Mouse (Mus musculus): ENCODE data around the gene Krt13. TPM values are rescaled to one million over a fixed set of nuclear protein-coding genes. Genes with fewer than 3 reads are reported as not detected.

Krt13 gene
- polyA plus RNA-seq, 1 experiment from 2014 or later = 0.37 TPM

DNA sequence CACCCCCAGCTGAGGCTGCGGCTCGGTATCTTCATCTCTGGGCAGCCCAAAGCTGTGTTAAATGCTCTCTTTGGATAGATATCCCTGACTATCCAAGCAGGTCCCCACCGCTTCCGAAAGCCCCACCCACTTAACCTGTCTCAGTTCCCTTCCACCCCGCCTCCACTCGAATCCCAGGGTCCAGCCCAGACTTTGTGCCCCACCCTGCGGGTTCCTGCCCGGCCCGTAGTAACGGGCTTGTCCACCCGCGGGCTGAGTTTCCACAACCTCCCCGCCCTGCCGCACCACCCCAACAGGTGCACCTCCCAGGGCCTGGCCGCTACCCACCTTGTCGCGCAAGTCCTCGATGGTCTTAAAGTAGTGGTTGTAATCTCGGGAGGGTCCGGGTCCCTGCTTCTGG is 23.7 kb upstream of the Krt13 start:
- ATAC-seq (ENCODE audit: low FRiP score) = no peak
- Histone ChIP-seq H3K27me3 (replicated peaks) (peaks cover 34% of the 10 kb centered on the region), H3K9me3 (replicated peaks) (no peaks in the 10 kb centered on the region), H3K27ac (replicated peaks) (no peak overlapping the region), H3K4me3 (replicated peaks) (peak overlapping the region; percentile 30), H3K36me3 (no peaks in the 10 kb centered on the region), H3K9ac (replicated peaks) (no peak overlapping the region), H3K4me2 (peak overlapping the region; percentile 55), H3K4me1 (peaks cover 12% of the 10 kb centered on the region)
- WGBS = 2% methylated on average over 20 of the region's 20 CpGs

GRCm38 (mm10) chr11:100140966-100141365 is 19.6 kb upstream of the Krt13 start:
- Histone ChIP-seq H3K4me1 (peaks cover 18% of the 10 kb centered on the region), H3K27ac (replicated peaks) (no peak overlapping the region), H3K9ac (replicated peaks) (no peak overlapping the region), H3K27me3 (replicated peaks) (peaks cover 23% of the 10 kb centered on the region), H3K4me2 (no peak overlapping the region), H3K9me3 (replicated peaks) (no peaks in the 10 kb centered on the region), H3K36me3 (no peaks in the 10 kb centered on the region), H3K4me3 (replicated peaks) (no peak overlapping the region)
- ATAC-seq (ENCODE audit: low FRiP score) = no peak
- WGBS = 79% methylated on average over 21 of the region's 21 CpGs

- ATAC-seq (ENCODE audit: low FRiP score) = no peak
Measured at GRCm38 (mm10) chr11:100139391-100139790, 18.0 kb upstream of the Krt13 start.

DNA sequence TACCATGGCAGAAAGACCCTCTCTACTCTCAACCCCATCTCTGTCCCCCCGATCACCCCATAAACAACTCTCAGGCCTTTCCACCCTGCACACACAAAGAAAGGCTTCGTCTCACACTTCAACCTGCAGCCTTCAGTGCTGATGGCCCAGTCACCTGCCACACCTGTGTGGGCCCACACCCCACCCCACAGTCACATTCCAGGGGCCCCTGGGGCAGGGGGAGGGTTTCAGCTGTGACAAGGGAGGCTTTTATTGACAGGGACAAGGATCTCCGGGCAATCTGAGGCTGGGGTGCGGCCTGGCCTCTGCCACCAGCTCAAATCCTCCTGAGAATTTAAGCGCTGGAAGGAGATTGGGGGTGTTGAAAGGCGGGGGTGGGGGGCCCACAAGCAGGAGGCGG is 17.4 kb upstream of the Krt13 start:
- WGBS = 50% methylated on average over 7 of the region's 7 CpGs
- no peaks in the 10 kb centered on the region for H3K36me3 ChIP-seq
- no peak overlapping the region for H3K4me2 ChIP-seq
- no peak for ATAC-seq (ENCODE audit: low FRiP score)
- peaks cover 7% of the 10 kb centered on the region for H3K4me1 ChIP-seq
- no peaks in the 10 kb centered on the region for H3K9me3 ChIP-seq (replicated peaks)
- H3K27ac ChIP-seq (replicated peaks) = no peak overlapping the region
- H3K27me3 ChIP-seq (replicated peaks) = peaks cover 1% of the 10 kb centered on the region
- no peak overlapping the region for H3K9ac ChIP-seq (replicated peaks)
- no peak overlapping the region for H3K4me3 ChIP-seq (replicated peaks)

More at GRCm38 (mm10) chr11:100139391-100139790, 18.0 kb upstream of the Krt13 start:
- H3K27me3 ChIP-seq (replicated peaks) = peaks cover 7% of the 10 kb centered on the region
- H3K4me1 ChIP-seq = peaks cover 7% of the 10 kb centered on the region
- no peak overlapping the region for H3K4me3 ChIP-seq (replicated peaks)
- no peak overlapping the region for H3K9ac ChIP-seq (replicated peaks)
- WGBS = 85% methylated on average over 2 of the region's 2 CpGs
- H3K9me3 ChIP-seq (replicated peaks) = no peaks in the 10 kb centered on the region
- no peaks in the 10 kb centered on the region for H3K36me3 ChIP-seq
- no peak overlapping the region for H3K4me2 ChIP-seq
- no peak overlapping the region for H3K27ac ChIP-seq (replicated peaks)

GRCm38 (mm10) chr11:100137693-100138092 is 16.3 kb upstream of the Krt13 start:
- H3K9ac ChIP-seq (replicated peaks) = no peak overlapping the region
- no peak for ATAC-seq (ENCODE audit: low FRiP score)
- no peak overlapping the region for H3K27ac ChIP-seq (replicated peaks)
- H3K36me3 ChIP-seq = no peaks in the 10 kb centered on the region
- 23% methylated on average over 5 of the region's 5 CpGs for WGBS
- no peak overlapping the region for H3K4me3 ChIP-seq (replicated peaks)
- no peaks in the 10 kb centered on the region for H3K27me3 ChIP-seq (replicated peaks)
- H3K4me2 ChIP-seq = no peak overlapping the region
- peaks cover 7% of the 10 kb centered on the region for H3K4me1 ChIP-seq
- no peaks in the 10 kb centered on the region for H3K9me3 ChIP-seq (replicated peaks)

- no peaks in the 10 kb centered on the region for H3K9me3 ChIP-seq (replicated peaks)
- no peak overlapping the region for H3K4me3 ChIP-seq (replicated peaks)
- peaks cover 7% of the 10 kb centered on the region for H3K4me1 ChIP-seq
- no peak overlapping the region for H3K9ac ChIP-seq (replicated peaks)
- 40% methylated on average over 5 of the region's 5 CpGs for WGBS
- no peaks in the 10 kb centered on the region for H3K36me3 ChIP-seq
- no peak overlapping the region for H3K27ac ChIP-seq (replicated peaks)
- H3K4me2 ChIP-seq = no peak overlapping the region
- H3K27me3 ChIP-seq (replicated peaks) = no peaks in the 10 kb centered on the region
- no peak for ATAC-seq (ENCODE audit: low FRiP score)
Measured at GRCm38 (mm10) chr11:100136559-100136958, 15.2 kb upstream of the Krt13 start.

- no peaks in the 10 kb centered on the region for H3K27me3 ChIP-seq (replicated peaks)
- H3K4me2 ChIP-seq = no peak within 1 kb of the TSS
- H3K9me3 ChIP-seq (replicated peaks) = no peaks in the 10 kb centered on the region
- H3K36me3 ChIP-seq = no peaks in the 10 kb centered on the region
- H3K4me1 ChIP-seq = peaks cover 7% of the 10 kb centered on the region
- 72% methylated on average over 7 of the region's 7 CpGs for WGBS
- ATAC-seq (ENCODE audit: low FRiP score) = no peak
- no peak within 1 kb of the TSS for H3K27ac ChIP-seq (replicated peaks)
- H3K9ac ChIP-seq (replicated peaks) = no peak within 1 kb of the TSS
- no peak within 1 kb of the TSS for H3K4me3 ChIP-seq (replicated peaks)
Measured at GRCm38 (mm10) chr11:100135731-100136130, 14.4 kb upstream of the Krt13 start, which contains the start of gene Krt15. TSS of gene Krt15 (minus strand) at chr11:100135928.

GRCm38 (mm10) chr11:100124901-100125300 is 3.5 kb upstream of the Krt13 start:
- no peaks in the 10 kb centered on the region for H3K27me3 ChIP-seq (replicated peaks)
- no peaks in the 10 kb centered on the region for H3K36me3 ChIP-seq
- no peak overlapping the region for H3K27ac ChIP-seq (replicated peaks)
- H3K9ac ChIP-seq (replicated peaks) = no peak overlapping the region
- H3K4me1 ChIP-seq = no peaks in the 10 kb centered on the region
- H3K9me3 ChIP-seq (replicated peaks) = no peaks in the 10 kb centered on the region
- no peak overlapping the region for H3K4me2 ChIP-seq
- WGBS = 77% methylated on average over 7 of the region's 7 CpGs
- H3K4me3 ChIP-seq (replicated peaks) = no peak overlapping the region
- no peak for ATAC-seq (ENCODE audit: low FRiP score)

GRCm38 (mm10) chr11:100120331-100120730 is 1.0 kb downstream of the Krt13 start:
- H3K4me3 ChIP-seq (replicated peaks) = no peak overlapping the region
- no peaks in the 10 kb centered on the region for H3K27me3 ChIP-seq (replicated peaks)
- no peaks in the 10 kb centered on the region for H3K36me3 ChIP-seq
- H3K27ac ChIP-seq (replicated peaks) = no peak overlapping the region
- H3K9me3 ChIP-seq (replicated peaks) = no peaks in the 10 kb centered on the region
- 90% methylated on average over 5 of the region's 5 CpGs for WGBS
- H3K9ac ChIP-seq (replicated peaks) = no peak overlapping the region
- ATAC-seq (ENCODE audit: low FRiP score) = no peak
- no peak overlapping the region for H3K4me2 ChIP-seq
- no peaks in the 10 kb centered on the region for H3K4me1 ChIP-seq

DNA sequence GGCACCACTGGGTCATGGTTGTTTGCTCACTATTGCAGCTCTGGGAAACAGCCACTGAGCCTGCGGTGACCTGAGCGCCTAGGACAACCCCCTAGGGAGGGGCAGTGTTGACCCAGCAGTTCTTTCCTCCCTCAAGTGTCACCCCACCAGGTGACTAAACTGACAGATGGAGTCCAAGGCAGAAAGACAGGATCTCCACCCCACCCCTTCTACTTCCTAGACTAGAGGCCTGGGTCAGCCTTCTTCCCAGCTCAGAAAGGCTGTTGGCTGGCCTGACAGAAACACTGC is 7.7 kb downstream of the Krt13 start:
- Histone ChIP-seq H3K4me2 (no peak overlapping the region), H3K4me3 (replicated peaks) (no peak overlapping the region), H3K27me3 (replicated peaks) (no peaks in the 10 kb centered on the region), H3K27ac (replicated peaks) (no peak overlapping the region), H3K4me1 (no peaks in the 10 kb centered on the region), H3K36me3 (no peaks in the 10 kb centered on the region), H3K9me3 (replicated peaks) (no peaks in the 10 kb centered on the region), H3K9ac (replicated peaks) (no peak overlapping the region)
- WGBS = 73% methylated on average over 2 of the region's 2 CpGs
- ATAC-seq (ENCODE audit: low FRiP score) = no peak

DNA sequence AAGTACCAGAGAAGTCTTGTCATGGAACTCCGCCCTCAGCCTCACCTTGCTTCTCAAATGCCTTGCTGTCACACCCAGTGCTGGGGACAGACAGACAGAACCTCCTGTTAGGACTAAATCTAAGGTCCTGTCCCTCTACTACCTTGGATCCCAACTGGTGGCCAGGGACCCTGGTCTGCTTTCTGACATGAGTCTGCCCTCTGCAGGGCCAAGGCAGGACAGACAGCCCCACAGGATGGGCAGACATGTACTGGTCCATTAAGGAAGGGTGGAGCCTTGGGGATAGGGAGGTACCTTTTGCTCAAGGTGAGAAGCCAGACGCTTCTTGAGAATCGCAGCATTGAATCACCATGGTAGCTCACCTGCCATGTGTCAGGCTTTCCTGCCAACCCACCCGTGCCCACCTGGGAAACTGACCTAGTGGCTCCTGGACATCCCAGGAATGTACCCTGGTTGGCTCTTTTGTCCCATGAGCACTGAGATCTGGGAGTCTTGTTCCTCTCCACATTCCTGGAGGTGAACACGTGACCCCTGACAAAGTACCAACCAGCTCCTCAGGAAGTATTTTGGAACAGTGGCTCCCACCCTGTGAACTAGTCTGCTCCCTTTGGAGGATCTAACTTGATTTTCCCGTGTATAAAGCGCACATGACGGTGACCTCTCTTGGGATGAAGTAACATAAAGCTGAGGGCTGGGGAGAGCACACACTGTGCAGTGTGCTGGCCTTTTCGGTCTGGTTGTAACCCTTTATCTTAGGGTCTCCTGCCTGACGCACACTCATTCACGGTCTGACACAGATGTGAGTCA is 8.2 kb downstream of the Krt13 start:
- 86% methylated on average over 11 of the region's 11 CpGs for WGBS
- no peak overlapping the region for H3K4me2 ChIP-seq
- H3K27ac ChIP-seq (replicated peaks) = no peak overlapping the region
- no peaks in the 10 kb centered on the region for H3K36me3 ChIP-seq
- no peak overlapping the region for H3K4me3 ChIP-seq (replicated peaks)
- H3K27me3 ChIP-seq (replicated peaks) = no peaks in the 10 kb centered on the region
- ATAC-seq (ENCODE audit: low FRiP score) = no peak
- H3K9ac ChIP-seq (replicated peaks) = no peak overlapping the region
- H3K4me1 ChIP-seq = no peaks in the 10 kb centered on the region
- no peaks in the 10 kb centered on the region for H3K9me3 ChIP-seq (replicated peaks)

DNA sequence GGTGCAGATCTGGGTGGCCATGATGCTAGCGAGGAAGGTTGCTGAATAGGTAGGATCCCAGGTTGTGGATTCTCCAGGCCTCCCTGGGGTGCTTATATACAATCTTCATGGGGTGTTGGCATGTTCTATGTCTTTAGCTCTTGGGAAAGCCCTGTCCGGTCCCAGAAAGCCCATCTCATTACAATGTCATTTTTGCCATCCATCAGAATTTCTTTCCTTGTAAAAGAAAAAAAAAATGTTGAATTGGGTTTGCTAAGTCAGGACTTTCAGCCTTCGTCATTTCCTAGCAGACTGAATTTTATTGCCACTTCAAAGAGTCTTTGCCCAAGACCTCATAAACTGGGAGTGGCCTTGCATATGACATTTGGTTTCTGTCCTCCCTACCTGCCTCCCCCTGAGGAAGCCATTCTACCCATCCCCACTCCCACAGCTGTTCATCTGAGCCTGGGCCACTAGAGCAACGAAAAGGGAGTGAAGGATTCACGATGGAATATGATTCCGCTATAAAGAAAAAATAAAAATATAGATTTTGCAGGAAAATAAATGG is 15.7 kb downstream of the Krt13 start, which contains the start of gene Krt36:
Krt36 (minus strand) TSS at position 51 of the 547 bp plus-strand sequence.
- Histone ChIP-seq H3K9ac (replicated peaks) (no peak within 1 kb of the TSS), H3K4me1 (no peaks in the 10 kb centered on the region), H3K4me3 (replicated peaks) (no peak within 1 kb of the TSS), H3K9me3 (replicated peaks) (no peaks in the 10 kb centered on the region), H3K36me3 (no peaks in the 10 kb centered on the region), H3K27me3 (replicated peaks) (no peaks in the 10 kb centered on the region), H3K4me2 (no peak within 1 kb of the TSS), H3K27ac (replicated peaks) (no peak within 1 kb of the TSS)
- 85% methylated on average over 6 of the region's 6 CpGs for WGBS
- no peak for ATAC-seq (ENCODE audit: low FRiP score)

Measured in neural tube, embryonic 15.5 days (tissue).